Mouse (Mus musculus): ENCODE results near the gene Ank.

DNA sequence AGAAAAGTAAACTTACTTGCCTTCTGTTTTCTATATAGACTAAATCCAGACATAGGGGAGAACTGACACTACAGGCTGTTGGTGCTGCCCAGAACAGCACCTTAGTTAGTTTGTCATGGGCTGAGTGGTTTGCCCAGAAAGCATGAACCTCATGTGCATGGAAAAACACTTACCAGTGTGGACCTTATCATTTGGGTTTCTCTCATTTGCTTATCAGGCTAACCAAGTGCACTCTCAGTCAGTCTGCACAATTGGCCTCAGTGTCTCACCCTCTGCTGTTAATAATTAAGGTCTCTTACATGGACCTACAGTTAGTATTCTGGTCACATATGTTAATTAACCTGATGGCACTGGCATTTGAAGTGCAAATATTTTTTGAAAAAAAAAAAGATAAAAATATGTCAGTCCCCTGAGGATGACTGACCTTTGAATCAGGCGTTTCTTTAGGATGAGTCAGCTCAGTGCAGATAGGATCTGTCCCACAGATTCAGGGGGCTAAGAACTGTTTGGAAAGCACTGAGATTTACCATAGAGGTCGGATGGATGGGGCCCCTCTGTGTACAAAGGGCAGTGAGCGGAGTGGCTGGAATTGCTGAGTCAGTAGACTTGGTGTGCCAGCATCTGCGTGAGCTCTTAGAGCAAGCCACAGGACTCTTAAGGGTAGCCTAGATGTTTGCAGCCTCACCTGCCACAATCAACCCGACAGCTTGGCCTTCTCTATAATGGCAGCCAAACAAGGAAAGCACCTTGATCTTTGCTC, 39.8 kb downstream of the Ank start:
- TF ChIP-seq CTCF (IDR thresholded peaks at IDR 0.05) (no peak), EP300 (IDR thresholded peaks at IDR 0.05) (no peak)
